Mouse (Mus musculus): ENCODE data around the gene Lgals4.
"Not testable (repeated sequence)": the region's sequence is repeated elsewhere in the genome, so short reads cannot be mapped to it uniquely, and the experiment has no call there.

Lgals4 gene

DNA sequence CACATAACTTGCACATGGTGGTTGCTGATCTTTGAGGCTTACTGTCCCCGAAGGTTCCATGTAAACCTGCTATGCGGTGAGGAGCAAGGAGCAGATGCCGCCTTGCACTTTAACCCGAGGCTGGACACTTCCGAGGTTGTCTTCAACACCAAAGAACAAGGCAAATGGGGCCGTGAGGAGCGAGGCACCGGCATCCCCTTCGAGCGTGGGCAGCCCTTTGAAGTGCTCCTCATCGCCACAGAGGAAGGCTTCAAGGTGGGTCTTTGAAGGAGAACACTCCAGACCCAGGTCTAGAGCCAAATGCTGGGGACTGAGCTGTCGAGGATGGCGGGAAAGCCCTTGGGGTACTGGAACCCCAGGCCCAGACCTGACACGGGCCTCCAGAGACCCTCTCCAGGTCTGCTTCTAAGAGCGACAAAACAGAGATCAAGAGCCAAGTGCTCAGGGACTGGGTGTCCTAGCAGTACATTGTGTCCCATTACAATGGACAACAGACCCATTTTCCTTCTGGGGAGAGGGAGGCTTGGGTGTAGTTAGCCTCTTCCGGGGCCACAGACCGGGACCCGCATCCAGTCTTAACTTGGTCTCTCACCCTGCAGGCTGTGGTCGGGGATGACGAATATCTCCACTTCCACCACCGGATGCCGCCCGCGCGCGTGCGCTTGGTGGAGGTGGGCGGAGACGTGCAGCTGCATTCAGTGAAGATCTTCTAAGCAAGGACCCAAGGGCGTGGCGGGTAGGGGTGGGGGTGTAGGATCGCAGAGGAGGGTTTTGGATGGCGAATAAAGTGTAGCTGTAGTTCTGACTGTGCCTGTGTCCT is 32.0 kb downstream of the Lgals4 start:
- peak; percentile 65 to 79 for DNase-seq (ENCODE audit: low spot score in 2 of 2)

DNA sequence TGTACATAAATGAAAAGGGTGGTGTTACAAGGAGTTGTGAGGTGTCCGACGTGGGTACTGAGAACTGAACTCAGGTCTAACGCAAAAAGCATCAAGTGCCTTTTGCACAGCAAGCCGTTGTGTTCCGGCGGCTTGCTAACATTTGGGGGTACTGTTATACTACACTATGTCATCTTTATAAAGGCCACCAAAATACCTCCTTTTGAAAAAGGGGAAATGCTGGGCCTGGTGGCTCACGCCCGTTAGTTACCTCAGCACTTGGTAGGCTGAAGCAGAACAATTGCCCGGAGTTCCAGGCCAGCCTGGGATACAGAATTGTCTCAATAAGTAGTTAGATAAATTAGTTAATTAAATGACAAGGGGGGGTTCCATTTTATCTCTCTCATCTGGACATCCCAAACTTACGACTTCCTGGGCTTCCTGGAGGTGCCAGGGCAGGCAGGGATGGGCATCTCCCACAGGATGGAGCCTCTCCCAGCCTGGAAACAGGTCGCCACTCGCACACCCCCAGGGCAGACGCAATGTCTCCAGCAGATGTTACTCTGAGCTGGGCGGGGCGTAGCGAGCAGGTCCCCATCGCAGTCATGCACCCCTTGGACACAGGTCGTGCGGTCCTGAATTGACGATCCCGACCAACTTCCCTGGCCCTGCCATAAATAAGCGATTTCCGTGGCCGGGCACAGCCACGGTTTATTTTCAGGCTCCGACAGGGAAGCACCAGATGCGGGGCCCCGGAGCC is 33.3 kb downstream of the Lgals4 start:
- DNase-seq (ENCODE audit: low spot score in 2 of 2) = no peak

DNA sequence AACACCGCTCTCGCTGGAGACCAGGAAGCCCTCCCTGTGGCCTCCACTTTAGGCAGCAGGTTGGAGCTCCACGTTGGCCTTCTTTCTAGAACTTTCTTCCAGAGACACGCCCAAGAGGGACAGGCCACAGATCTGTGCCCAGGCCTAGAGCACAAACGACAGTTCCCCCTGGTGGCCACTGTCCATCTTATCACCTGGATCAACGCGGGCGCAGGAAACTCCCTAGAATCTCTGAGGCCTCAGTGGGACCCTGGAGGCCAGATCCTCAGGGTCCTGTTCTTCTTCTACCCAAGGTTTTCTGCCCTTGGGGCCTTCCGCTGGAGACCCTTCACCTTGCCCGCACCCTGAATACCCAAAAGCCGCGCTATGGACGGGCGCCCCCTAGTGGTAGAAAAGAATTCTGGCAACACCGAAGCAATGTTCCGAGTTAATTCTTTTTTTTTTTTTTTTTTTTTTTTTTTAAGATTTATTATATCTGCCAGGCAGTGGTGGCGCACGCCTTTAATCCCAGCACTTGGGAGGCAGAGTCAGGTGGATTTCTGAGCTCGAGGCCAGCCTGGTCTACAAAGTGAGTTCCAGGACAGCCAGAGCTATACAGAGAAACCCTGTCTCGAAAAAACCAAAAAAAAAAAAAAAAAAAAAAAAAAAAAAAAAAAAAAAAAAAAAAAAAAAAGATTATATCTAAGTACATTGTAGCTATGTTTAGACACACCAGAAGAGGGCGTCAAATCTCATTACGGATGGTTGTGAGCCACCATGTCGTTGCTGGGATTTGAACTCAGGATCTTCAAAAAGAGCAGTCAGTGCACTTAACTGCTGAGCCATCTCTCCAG is 34.1 kb downstream of the Lgals4 start:
- peak in 1 of 2 experiments; percentile 59 for DNase-seq (ENCODE audit: low spot score in 2 of 2)

DNA sequence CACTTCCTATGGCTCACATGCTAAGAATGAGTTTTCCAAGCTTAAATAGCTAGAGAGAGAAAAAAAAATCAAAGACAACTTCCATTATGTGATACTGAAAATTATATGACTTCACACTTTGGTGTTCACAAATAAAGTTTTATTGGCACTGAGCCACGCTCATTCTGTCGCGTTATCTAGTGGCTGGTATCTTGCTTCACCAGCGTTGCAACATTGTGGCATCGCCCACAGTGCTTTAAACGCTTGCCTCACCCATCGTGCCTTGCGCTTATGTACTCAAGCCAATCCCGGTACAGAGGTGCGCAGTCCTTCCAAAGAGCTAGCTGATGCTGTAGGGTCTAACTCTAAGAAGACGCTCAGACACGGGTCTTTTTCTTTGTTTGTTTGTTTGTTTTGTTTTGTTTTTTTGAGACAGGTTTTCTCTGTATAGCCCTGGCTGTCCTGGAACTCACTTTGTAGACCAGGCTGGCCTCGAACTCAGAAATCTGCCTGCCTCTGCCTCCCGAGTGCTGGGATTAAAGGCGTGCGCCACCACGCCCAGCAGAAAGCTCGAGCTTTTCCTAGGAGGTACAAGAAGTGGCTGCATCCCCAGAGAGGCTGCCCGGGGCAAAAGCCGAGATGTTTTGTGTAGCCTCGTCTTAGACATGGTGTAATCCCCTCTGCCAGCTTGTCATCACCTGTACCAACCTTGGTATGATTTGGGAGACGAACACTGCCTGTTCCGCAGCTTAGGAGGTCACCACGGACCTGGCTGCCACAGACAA is 37.4 kb downstream of the Lgals4 start:
- DNase-seq (ENCODE audit: low spot score in 2 of 2) = no peak

DNA sequence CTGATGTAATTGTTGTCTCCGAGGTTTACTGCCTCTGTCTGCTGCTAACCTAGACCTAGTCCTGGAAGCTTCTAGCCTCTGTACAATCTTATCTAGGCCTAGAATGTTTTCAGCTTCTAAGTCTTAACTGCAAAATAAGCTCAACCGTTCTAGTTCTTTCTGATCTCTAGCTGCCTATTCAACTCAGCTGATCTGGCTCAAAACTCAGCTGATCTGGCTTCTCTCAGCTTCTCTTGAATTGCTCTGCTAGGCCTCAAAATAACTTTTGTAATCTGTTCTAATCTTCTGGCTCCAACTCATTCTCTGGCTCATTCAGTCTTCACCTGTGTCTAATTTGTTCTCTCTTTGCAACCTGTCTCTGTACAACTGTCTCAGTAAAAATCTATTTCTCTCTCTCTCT is 40.9 kb downstream of the Lgals4 start:
- no peak for DNase-seq (ENCODE audit: low spot score in 2 of 2)

DNA sequence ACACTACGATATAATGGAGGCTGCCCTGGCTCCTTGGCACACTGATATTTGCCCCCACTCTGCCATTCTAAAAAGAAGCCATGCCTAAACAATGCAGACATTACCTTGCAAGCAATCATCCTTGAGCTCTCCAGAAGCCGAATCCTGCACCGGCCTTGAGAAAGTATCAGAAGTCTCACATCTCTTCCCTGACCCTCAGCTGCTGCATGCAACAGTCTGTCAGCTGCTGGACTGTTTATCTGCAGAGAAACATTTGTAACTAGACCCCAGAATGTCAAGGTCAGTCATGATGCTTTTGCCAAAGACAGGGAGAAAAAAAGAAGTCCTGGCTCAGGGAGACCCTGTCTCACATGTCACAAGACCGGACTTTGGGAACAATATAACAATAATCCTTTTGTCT is 42.4 kb downstream of the Lgals4 start:
- no peak for DNase-seq (ENCODE audit: low spot score in 2 of 2)

DNA sequence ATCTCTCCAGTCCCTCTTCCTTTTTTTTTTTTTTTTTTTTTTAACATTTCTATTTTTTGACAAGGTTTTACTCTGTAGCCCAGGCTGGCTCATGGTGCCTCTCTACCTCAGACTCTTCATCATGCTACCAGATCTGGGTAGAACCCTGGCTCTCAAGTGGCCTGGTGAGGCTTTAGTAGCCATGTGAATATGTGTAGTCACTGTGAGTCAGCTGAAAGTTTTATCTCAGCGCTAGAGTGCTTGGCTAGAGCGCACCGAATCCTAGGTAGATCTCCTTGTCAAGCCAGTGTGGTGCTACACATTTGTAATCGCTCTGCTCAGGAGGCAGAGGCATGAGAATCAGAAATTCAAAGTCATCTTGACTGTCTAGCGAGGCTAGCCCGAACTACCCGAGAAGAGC is 43.5 kb downstream of the Lgals4 start:
- DNase-seq (ENCODE audit: low spot score in 2 of 2) = no peak

DNA sequence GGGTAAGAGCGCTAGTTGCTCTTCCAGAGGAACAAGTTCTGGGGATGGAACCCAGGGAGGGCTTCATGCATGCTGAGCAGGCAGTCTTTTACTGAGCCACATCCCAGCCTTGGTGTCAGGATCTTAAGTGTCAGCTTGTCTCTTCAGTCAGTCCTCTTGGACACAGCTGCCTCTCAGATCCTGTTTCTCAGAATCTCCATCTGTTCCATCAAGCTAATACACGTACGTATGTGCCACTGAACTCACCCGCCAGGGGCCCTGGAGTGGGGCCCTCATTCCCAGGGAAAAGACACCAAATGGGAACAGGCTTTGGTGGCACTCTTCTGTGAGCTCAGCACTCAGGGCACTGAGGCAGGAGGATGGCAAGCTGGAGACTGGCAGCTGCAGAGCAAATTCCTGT is 44.2 kb downstream of the Lgals4 start:
- no peak for DNase-seq (ENCODE audit: low spot score in 2 of 2)

DNA sequence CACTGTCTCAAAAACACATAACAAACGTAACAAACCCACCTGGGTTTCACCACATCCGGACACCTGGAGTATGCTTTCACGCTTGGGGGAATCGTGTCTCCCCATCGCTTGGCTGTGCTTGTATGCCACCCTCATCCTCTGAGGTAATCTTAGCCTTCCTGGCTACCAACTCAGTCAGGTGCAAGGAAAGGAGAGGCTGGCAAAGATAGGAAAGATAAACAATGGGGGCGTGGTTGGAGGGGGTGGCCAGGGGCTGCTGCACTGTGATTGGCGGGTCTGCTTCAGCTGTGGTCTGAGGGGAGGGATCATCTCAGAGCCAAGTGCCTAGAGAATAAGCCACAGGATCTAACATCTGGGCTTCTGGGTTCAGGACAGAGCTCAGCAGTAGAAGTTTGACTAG is 46.0 kb downstream of the Lgals4 start:
- no peak for DNase-seq (ENCODE audit: low spot score in 2 of 2)

DNA sequence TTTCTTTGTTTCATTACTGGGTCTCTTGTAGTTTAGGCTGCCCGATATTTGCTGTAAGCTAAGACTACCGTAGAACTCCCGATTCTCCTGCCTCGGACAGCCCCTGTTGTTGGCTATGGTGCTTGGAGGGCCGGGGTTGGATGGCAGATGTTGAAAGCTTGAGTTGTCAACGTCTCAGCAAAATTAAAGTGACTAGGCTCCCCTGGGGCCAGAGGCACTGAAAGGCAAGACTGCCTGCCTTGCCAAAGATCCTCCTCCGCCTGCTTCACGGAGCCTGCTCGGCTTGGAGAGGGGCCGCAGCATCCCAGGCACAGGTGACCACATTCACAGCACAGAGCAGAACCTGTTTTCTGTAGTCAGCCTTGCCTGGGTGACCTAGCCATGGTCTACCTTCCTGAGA is 46.9 kb downstream of the Lgals4 start:
- no peak for DNase-seq (ENCODE audit: low spot score in 2 of 2)

DNA sequence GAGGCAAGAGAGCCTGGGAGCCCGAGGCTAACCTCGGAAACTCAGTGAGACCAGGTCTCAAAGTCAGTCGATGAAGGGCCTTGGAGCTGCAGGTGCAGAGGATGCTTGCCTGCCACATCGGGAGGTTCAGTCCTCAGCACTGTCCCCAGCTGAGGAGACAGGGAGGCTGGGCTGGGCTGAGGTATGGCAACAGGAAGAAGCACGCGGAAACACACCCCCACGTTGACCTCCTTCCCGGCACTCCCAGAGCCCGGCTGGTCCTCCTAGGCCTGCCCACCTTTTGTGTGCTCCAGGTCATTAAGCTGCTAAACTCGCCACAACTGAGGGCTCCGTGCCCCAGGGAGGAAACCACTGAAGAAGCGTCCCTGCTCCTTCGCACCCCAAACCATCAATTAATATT is 47.5 kb downstream of the Lgals4 start, which contains the start of gene Capn12:
Gene Capn12, plus strand, starts transcription at position 224 of the 400 bp plus-strand sequence.
- DNase-seq (ENCODE audit: low spot score in 2 of 2) = no peak

DNA sequence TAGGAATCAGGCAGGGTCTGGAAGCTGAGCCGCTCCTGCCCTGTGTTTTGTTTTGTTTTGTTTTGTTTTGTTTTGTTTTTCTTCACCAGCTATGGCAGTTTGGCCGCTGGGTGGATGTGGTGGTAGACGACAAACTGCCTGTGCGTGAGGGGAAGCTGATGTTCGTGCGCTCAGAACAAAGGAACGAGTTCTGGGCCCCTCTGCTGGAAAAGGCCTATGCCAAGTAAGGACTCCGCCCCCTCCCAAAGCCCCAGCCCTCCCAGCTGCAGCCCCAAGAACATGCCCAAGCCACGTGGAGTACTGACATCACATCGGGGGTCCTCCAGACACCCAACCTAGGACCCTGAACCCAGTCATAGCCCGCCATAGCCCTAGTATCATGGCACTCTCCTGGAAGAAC is 49.4 kb downstream of the Lgals4 start:
- DNase-seq (ENCODE audit: low spot score in 2 of 2) = no peak

DNA sequence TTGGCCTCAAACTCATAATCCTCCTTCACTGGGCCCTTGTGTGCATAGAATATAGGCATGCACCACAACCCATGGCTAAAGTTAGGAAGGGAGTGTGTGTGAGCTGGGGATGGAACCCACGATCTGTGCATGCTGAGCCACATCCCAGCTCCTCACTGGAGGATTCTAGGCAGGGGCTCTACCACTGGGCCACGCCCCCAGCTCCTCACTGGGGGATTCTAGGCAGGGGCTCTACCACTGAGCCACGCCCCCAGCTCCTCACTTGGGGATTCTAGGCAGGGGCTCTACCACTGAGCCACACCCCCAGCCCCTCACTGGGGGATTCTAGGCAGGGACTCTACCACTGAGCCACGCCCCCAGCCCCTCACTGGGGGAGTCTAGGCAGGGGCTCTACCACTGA is 50.0 kb downstream of the Lgals4 start:
- DNase-seq (ENCODE audit: low spot score in 2 of 2) = not testable (repeated sequence)

DNA sequence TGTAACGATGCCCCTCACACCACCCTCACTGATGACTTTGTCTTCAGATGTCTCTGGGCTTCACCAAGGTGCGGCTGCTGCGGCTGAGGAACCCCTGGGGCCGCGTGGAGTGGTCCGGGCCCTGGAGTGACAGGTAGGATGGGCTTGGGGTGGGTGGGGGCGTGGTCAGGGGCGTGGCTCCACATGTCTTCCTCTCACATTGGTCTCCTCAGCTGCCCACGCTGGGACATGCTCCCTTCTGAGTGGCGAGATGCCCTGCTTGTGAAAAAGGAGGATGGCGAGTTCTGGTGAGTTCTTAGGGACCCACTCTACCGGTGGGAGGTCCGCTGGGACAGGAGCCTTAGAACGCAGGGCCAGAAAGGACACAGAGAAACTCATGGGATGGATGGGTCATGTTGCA is 52.8 kb downstream of the Lgals4 start:
- no peak for DNase-seq (ENCODE audit: low spot score in 2 of 2)

DNA sequence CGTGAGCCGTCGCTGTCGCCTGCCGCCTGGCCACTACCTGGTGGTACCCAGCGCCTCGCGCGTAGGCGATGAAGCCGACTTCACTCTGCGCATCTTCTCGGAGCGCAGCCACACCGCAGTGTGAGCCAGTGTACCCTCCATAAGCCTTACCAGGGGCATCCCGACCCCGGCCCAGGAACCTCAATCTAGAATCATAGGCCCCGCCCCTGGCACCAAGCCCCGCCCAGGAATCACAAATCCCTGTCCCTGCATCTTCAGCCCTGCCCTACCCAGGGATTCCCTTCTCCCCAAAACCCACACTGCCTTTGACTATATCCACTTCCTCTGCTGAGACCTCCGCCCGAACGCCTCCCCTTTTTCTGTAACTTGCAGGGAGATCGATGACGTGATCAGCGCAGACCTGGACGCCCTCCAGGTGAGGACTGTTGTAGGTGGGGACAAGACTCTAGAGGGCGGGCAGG is 55.1 kb downstream of the Lgals4 start:
- DNase-seq (ENCODE audit: low spot score in 2 of 2) = no peak
